Mouse (Mus musculus) forebrain, embryonic 13.5 days (tissue): ENCODE results near the gene Aoah. TPM values are rescaled to one million over a fixed set of nuclear protein-coding genes. Genes with fewer than 3 reads are reported as not detected.

Experiments
- ATAC-seq: fragments of 200-750 bp; cut with Nextera tagmentation; 2 replicates; pipeline ENCODE4 v1.8.0; 2017
- H3K27ac ChIP-seq: fragments of 300-500 bp; sonication (generic); 2 replicates; pipeline ENCODE4 v1.5.1; 2015; ENCODE audit warnings: inconsistent platforms, mild to moderate bottlenecking, moderate library complexity
- H3K27me3 ChIP-seq: fragments of 300-500 bp; sonication (generic); 2 replicates; pipeline ENCODE4 v1.6.1; 2015; ENCODE audit warnings: mild to moderate bottlenecking, inconsistent platforms
- H3K36me3 ChIP-seq: fragments of 300-500 bp; sonication (generic); 2 replicates; pipeline ENCODE4 v1.6.1; 2015; ENCODE audit warnings: mild to moderate bottlenecking, inconsistent platforms; ENCODE audit not compliant: poor library complexity, severe bottlenecking
- H3K4me1 ChIP-seq: fragments of 300-500 bp; sonication (generic); 2 replicates; pipeline ENCODE4 v1.6.1; 2015; ENCODE audit warnings: inconsistent platforms
- H3K4me2 ChIP-seq: fragments of 300-500 bp; sonication (generic); 2 replicates; pipeline ENCODE4 v1.6.1; 2015; ENCODE audit warnings: inconsistent platforms, mild to moderate bottlenecking, moderate library complexity
- H3K4me3 ChIP-seq: fragments of 300-500 bp; sonication (generic); 2 replicates; pipeline ENCODE4 v1.5.1; 2015; ENCODE audit warnings: mild to moderate bottlenecking, inconsistent platforms
- H3K9ac ChIP-seq: fragments of 300-500 bp; sonication (generic); 2 replicates; pipeline ENCODE4 v1.6.1; 2015; ENCODE audit warnings: mild to moderate bottlenecking, inconsistent platforms
- H3K9me3 ChIP-seq: fragments of 300-500 bp; sonication (generic); replicated peaks from 2 replicates; pipeline ENCODE4 v1.6.1; 2016; ENCODE audit warnings: inconsistent platforms
- WGBS: fragments of 180-500 bp; shearing (Covaris S2); methylation state at CpG from one replicate; pipeline ENCODE4 v1.1.7; 2015; 5-methylcytosine and 5-hydroxymethylcytosine counted together
- polyA plus RNA-seq: library from polyadenylated mRNA; unstranded; fragments of >200 nt; fragmentation: Nextera tagmentation; extraction: Ambion mirVana; gene quantifications from 2 replicates; pipeline ENCODE4 v1.2.1, GENCODE M21; 2015

Gene Aoah
- polyA plus RNA-seq, 1 experiment from 2014 or later = 0.37 TPM

DNA sequence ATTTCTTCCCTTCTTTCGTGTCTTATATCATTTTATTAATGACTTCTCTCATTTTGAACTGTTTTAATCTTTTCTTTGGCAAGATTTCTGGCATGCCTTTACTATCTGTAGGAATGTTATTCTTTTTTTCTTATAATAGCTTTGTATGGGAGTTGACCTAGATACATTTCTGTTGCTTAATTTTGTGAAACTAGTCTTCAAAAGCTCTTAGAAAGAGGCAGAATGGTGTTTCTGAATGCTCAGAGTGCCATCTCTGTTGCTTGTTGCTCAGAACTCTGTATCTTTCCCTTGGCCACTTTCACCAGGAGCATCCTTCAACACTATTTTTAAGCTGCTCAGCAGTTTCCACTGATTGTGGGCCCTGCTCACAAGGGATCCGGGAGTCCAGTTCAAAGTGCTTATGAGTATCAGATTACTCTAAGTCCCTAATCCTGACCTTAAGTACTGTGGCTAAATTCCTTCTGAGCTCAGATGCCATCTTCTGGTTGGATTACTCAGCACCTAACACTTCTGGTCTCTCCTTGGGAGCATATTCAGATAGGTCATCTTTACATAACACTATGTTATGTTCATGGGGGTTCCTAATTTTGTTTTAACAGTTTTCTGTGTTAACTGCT is 26.9 kb downstream of the Aoah start:
- 52% methylated on average over 2 of the region's 2 CpGs for WGBS
- Histone ChIP-seq H3K36me3 (no peaks in the 10 kb centered on the region), H3K27me3 (no peaks in the 10 kb centered on the region), H3K4me3 (no peak overlapping the region), H3K9me3 (no peaks in the 10 kb centered on the region), H3K9ac (no peak overlapping the region), H3K27ac (no peak overlapping the region), H3K4me1 (no peaks in the 10 kb centered on the region), H3K4me2 (no peak overlapping the region)
- no peak for ATAC-seq

DNA sequence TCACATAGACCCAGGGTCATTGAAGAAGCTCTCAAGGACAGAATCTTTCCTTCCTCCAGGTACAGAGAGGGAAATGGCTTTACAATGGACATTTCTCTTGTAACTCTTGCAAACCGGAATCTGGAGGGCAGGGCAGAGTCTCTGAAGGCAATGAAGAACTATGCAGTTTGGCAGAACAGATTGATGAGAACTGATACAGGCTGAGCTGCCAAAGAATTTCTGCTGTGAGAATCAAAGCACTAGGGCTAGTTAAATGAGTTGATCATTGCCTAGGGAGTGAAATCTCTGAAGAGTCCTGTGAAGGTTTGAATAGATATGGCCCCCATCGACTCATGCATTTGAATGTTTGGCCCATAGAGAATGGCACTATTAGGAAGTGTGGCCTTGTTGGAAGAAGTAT is 34.8 kb downstream of the Aoah start:
- no peak for ATAC-seq
- H3K27me3 ChIP-seq = no peaks in the 10 kb centered on the region
- H3K4me2 ChIP-seq = no peak overlapping the region
- H3K4me3 ChIP-seq = no peak overlapping the region
- H3K27ac ChIP-seq = no peak overlapping the region
- WGBS = 96% methylated on average over 2 of the region's 2 CpGs
- no peaks in the 10 kb centered on the region for H3K36me3 ChIP-seq
- H3K9ac ChIP-seq = no peak overlapping the region
- H3K9me3 ChIP-seq = no peaks in the 10 kb centered on the region
- H3K4me1 ChIP-seq = no peaks in the 10 kb centered on the region

DNA sequence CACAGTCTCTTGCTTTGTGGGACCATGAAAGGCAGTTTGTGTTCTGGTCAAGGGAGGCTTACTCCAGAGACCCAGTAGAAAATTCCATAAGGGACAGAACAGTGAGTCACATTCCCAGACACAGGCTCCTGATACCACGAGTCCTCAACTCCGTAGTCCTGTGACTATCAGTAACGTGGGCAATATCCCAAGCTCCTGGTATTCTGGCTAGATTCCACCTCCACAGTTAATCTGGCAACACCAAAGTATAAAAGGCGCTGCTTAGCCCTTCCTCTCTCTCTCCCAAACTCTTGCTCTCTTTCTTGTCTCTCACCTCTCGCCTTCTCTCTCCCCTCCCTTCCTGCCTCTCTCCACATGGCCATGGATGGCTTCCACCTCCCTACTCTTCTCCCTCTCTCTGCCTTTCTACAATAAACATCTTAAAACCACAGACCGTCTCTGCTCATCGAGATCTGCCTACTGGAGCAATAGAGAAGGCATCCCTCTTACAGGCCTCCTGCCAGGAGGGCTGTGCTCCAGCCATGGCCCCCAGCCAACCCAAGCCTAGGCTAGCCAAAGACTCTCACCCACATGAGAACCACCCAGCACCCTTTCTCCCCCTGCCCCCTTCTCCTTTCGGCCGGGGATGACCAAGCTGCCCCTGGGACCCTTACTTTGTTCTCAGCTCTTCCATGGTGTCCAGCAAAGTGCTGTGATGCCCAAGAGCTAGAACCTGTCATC is 35.4 kb downstream of the Aoah start:
- ATAC-seq = no peak
- Histone ChIP-seq H3K4me2 (no peak overlapping the region), H3K9me3 (no peaks in the 10 kb centered on the region), H3K9ac (no peak overlapping the region), H3K27me3 (no peaks in the 10 kb centered on the region), H3K27ac (no peak overlapping the region), H3K4me3 (no peak overlapping the region), H3K36me3 (no peaks in the 10 kb centered on the region), H3K4me1 (no peaks in the 10 kb centered on the region)
- WGBS = 88% methylated on average over 9 of the region's 9 CpGs

DNA sequence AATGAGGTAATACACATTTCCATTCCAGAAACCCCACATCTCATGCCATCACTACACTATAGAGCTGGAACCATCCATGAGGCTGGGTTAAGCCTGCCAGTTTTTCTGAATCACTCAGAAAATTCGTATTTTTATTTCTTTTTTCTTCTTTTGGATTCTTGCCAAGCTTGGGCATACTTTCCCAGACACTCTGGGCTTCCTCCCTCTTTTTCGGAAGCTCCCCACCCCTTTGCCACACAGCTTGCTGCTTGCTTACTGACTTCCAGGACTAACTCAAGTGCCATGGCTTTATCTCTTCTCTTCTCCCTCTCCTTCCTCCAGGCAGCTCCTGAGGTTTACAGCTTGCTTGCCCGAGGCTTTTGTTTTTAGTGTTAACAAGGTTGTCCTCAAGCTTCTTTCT is 62.0 kb downstream of the Aoah start:
- Histone ChIP-seq H3K9me3 (no peaks in the 10 kb centered on the region), H3K36me3 (no peaks in the 10 kb centered on the region), H3K4me3 (no peak overlapping the region), H3K4me2 (no peak overlapping the region), H3K27ac (no peak overlapping the region), H3K4me1 (no peaks in the 10 kb centered on the region), H3K27me3 (no peaks in the 10 kb centered on the region), H3K9ac (no peak overlapping the region)
- 58% methylated on average over 3 of the region's 3 CpGs for WGBS
- peak; percentile 58; the same call in 1 of the 2 replicates for ATAC-seq

DNA sequence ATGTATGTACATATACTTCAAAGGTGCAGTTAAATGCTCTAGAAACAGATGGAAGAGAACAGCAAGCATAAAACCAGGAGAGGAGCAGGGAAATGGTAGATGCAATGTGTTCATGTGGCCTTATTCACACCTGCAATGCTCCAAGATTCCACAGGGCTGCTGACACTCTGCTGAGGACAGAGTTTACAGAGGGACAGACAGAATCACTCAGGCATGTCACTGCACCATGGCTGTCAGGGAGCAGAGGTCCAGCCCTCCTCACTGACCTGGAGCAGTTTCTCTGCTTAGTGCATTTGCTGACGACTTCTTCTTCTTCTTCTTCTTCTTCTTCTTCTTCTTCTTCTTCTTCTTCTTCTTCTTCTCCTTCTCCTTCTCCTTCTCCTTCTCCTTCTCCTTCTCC is 105.5 kb downstream of the Aoah start:
- no peaks in the 10 kb centered on the region for H3K27me3 ChIP-seq
- ATAC-seq = no peak
- H3K36me3 ChIP-seq = no peaks in the 10 kb centered on the region
- no peaks in the 10 kb centered on the region for H3K9me3 ChIP-seq
- no peak overlapping the region for H3K4me2 ChIP-seq
- H3K4me1 ChIP-seq = peaks cover 20% of the 10 kb centered on the region
- WGBS = 73% methylated on average over 1 of the region's 1 CpGs
- H3K27ac ChIP-seq = no peak overlapping the region
- H3K9ac ChIP-seq = no peak overlapping the region
- no peak overlapping the region for H3K4me3 ChIP-seq

DNA sequence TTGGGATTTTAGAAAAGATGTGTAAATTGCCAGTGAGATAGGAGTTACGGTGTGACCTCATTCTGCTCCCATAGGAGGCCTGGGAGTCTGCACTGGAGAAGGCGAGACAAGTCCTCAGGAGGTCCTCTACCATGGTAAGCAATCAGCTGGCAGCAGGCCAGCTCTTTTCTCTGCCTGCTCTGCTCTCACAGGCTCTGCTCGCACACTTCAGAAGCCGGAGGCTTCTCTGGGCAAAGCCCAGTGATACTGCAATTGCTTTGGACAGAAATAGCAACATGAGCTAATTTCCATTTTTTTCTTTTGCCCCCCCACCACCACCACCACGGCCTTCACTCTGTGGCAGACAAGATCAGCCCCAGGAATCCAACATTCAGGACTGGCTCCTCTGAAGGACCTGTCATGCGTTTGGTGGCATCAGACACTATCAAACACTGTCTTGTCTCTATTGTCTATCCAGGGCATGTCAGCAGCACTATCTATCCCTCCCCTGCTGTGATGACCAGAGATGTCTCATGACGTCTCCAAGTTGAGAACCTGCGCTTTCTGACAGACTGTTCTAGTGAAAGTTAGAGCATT is 106.6 kb downstream of the Aoah start:
- no peak overlapping the region for H3K4me3 ChIP-seq
- H3K4me2 ChIP-seq = no peak overlapping the region
- H3K9ac ChIP-seq = no peak overlapping the region
- H3K9me3 ChIP-seq = no peaks in the 10 kb centered on the region
- H3K27me3 ChIP-seq = no peaks in the 10 kb centered on the region
- H3K4me1 ChIP-seq = peaks cover 20% of the 10 kb centered on the region
- 46% methylated on average over 8 of the region's 8 CpGs for WGBS
- ATAC-seq = peak; percentile 87
- H3K27ac ChIP-seq = no peak overlapping the region
- H3K36me3 ChIP-seq = no peaks in the 10 kb centered on the region

DNA sequence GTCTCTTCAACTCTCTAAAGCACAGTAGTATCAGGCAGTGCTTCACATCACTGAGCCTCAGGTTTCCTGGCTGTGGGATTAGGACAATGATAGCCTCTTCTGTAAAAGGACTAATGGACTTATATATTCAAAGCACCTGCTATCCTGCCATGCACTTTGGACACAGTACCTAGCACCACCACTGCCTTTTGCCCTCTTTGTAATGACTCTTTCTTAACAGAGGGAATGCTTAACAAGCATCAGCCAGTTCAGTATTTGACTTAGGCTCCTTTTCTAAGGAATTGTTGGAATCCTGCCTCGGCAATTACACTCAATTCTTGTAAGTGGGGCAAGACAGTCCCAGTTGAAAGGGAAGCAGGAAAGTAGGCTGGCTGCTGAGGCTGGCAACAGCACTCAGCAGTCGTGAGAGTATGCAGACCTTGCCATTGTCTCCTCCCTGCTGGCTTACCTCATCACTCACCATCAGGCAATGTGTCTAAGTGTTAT is 107.1 kb downstream of the Aoah start:
- H3K9me3 ChIP-seq = no peaks in the 10 kb centered on the region
- H3K9ac ChIP-seq = no peak overlapping the region
- H3K27me3 ChIP-seq = no peaks in the 10 kb centered on the region
- no peak overlapping the region for H3K27ac ChIP-seq
- 15% methylated on average over 2 of the region's 2 CpGs for WGBS
- no peak overlapping the region for H3K4me3 ChIP-seq
- H3K36me3 ChIP-seq = no peaks in the 10 kb centered on the region
- peaks cover 20% of the 10 kb centered on the region for H3K4me1 ChIP-seq
- peak; percentile 73 for ATAC-seq
- H3K4me2 ChIP-seq = no peak overlapping the region

DNA sequence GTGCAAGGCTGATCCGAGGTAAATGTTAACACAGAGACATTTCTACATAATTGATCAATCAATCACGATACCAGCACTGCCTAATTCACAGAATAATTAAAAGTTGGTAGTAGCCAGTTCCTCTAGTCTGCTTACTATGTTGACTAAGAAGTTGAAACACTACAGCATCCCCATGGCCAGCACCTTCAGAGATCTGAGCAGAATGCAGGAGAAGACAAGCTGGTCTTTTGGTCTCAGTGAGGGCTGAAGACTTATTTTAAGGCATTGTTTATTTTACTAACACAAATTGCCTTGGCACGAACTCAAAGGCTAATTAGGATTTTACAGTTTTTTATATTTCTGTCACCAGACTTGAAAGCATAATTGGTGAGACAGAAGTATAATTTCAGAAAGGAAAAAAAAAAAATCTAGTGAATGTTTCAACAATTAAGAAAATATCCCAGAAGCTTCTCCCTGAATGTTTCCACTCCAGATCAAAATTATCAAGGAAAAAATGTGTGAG is 107.8 kb downstream of the Aoah start:
- no peaks in the 10 kb centered on the region for H3K27me3 ChIP-seq
- WGBS = 51% methylated on average over 3 of the region's 3 CpGs
- peak; percentile 14 for ATAC-seq
- no peak overlapping the region for H3K4me2 ChIP-seq
- H3K4me3 ChIP-seq = no peak overlapping the region
- H3K36me3 ChIP-seq = no peaks in the 10 kb centered on the region
- no peaks in the 10 kb centered on the region for H3K9me3 ChIP-seq
- H3K4me1 ChIP-seq = peaks cover 20% of the 10 kb centered on the region
- H3K27ac ChIP-seq = no peak overlapping the region
- no peak overlapping the region for H3K9ac ChIP-seq

DNA sequence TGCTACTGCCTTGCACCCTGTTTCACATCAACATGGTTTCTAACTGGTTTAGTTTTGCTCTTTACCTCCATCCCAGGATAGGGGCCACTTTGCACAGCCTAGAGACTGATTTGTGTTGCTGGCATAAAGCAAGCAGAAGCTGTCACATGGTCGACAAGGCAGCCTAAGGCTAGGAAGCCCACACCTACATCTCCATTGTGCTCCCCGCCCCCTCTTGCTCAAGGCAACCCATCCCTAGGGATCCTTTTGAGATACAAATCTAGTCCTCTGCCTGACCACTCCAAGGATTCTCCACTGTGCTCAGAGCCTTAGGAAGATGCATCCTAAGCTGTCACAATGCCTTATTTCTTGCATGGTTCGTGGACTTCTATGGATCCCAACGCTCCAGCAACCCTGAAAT is 110.2 kb downstream of the Aoah start:
- 73% methylated on average over 4 of the region's 4 CpGs for WGBS
- H3K36me3 ChIP-seq = no peaks in the 10 kb centered on the region
- H3K4me2 ChIP-seq = no peak overlapping the region
- no peak for ATAC-seq
- no peak overlapping the region for H3K9ac ChIP-seq
- no peaks in the 10 kb centered on the region for H3K9me3 ChIP-seq
- H3K4me1 ChIP-seq = peaks cover 20% of the 10 kb centered on the region
- no peak overlapping the region for H3K27ac ChIP-seq
- H3K27me3 ChIP-seq = no peaks in the 10 kb centered on the region
- H3K4me3 ChIP-seq = no peak overlapping the region

DNA sequence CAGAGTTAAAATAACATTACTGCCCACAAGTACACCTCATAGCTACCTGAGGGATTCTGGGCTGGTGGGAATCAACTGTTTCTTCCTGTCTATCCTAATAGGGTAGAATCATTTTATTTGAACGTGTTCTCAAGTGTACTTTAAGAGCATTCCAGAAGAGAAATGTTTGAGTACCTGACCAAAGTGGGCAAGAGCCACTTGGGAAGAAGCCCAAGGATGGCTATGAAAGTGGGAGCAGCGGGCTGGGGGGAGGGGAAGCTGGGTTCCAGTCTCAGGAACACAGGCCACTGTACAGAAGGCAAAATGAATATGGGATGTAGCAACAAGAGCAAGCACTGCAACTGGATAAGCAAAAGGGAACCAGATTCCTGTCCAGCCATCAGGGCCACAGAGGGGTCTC is 111.3 kb downstream of the Aoah start:
- no peaks in the 10 kb centered on the region for H3K9me3 ChIP-seq
- no peak overlapping the region for H3K4me2 ChIP-seq
- ATAC-seq = no peak
- H3K4me3 ChIP-seq = no peak overlapping the region
- no peak overlapping the region for H3K27ac ChIP-seq
- WGBS = 76% methylated on average over 2 of the region's 2 CpGs
- H3K36me3 ChIP-seq = no peaks in the 10 kb centered on the region
- no peaks in the 10 kb centered on the region for H3K27me3 ChIP-seq
- no peak overlapping the region for H3K9ac ChIP-seq
- H3K4me1 ChIP-seq = peaks cover 20% of the 10 kb centered on the region

DNA sequence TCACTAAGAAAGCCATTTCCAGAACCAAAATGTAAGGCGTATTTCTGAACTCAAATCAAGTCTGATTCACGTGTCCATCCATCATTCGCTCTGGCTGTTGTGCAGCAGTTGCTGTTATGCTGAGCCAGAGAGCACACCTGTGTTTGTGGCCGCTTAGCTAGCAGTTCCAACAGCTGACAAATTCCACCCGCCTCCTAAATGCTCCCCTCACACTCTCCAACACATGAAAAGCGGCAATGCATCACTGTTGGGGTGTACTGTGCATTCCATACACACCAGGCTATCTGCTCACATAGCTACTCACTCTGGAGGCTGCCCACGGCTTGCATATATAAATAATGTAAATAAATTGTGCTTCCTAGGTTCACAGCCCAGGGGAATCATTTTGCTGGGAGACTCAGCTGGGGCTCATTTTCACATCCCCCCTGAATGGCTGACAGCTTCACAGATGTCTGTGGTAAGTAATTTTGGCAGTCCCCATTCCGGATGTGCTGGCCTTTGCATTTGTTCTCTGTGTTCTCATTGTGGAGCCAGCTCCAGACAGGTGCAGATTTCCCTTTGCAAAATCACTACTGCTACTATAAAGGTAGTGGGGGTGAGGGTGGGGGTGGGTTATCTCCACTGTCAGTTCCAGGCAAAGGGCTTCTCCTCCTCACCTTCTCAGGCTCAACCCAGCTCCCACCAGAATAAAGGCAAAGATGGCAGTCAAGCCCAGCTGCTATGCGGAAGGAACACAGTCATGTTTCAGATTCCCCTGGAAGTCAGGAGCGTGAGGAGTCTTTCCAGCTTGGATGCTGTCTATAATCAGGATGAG is 123.0 kb downstream of the Aoah start:
- Histone ChIP-seq H3K9me3 (no peaks in the 10 kb centered on the region; the same call in 1 of the 2 replicates), H3K27ac (no peak overlapping the region), H3K36me3 (no peaks in the 10 kb centered on the region), H3K4me2 (no peak overlapping the region), H3K27me3 (no peaks in the 10 kb centered on the region), H3K4me1 (no peaks in the 10 kb centered on the region), H3K9ac (no peak overlapping the region), H3K4me3 (no peak overlapping the region)
- WGBS = 84% methylated on average over 10 of the region's 10 CpGs
- ATAC-seq = 0 out of 2 replicates have a peak, but pooled peaks have one; percentile 51

DNA sequence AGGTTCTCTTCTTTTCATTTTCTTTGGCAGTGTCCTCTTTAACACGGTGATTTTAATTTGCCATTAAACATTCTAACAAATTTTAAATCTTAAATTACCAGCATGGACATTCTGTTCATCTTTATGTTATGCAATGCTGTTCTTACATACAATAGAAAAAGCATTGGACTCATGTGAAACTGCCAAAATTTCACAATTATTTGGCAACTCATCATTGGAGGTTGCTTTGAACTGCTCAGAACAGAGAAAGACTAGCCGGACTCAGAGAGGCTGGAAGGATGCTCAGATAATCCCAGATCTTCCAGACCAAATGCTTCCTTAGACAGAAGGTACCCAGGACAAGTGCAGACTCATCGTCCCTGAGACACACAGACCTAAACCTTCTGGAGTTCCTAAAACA is 126.5 kb downstream of the Aoah start:
- WGBS = 95% methylated on average over 3 of the region's 3 CpGs
- Histone ChIP-seq H3K36me3 (no peaks in the 10 kb centered on the region), H3K27ac (no peak overlapping the region), H3K9me3 (no peaks in the 10 kb centered on the region; the same call in 1 of the 2 replicates), H3K4me3 (no peak overlapping the region), H3K4me1 (no peaks in the 10 kb centered on the region), H3K9ac (no peak overlapping the region), H3K27me3 (no peaks in the 10 kb centered on the region), H3K4me2 (no peak overlapping the region)
- ATAC-seq = no peak
